Mouse (Mus musculus): ENCODE data around the gene H2-D1. TPM values are rescaled to one million over a fixed set of nuclear protein-coding genes. Genes with fewer than 3 reads are reported as not detected.
A peak's percentile ranks its signal among the peaks of the same experiment; 100 is the strongest.

H2-D1 gene
- total RNA-seq, 1 experiment: 30.1 TPM

- H3K36me3 ChIP-seq (ENCODE audit: control insufficient read depth, insufficient read depth, low read length, poor library complexity, severe bottlenecking): peaks cover 21% of the 10 kb centered on the region
- H3K9me3 ChIP-seq (ENCODE audit: control insufficient read depth, insufficient read depth, low read depth, low read length): no peaks in the 10 kb centered on the region
- H3K4me3 ChIP-seq (ENCODE audit: insufficient read depth in 1 of 2, low read depth in 1 of 2, low read length in 2 of 2, poor library complexity in 1 of 2, severe bottlenecking in 1 of 2): no peak overlapping the region
- DNase-seq (ENCODE audit: low read depth, low spot score): no peak
- no peak overlapping the region for H3K27ac ChIP-seq (ENCODE audit: insufficient read depth, low read depth, low read length, poor library complexity, severe bottlenecking)
- no peak for TF ChIP-seq MAFK (IDR thresholded peaks at IDR 0.05; ENCODE audit: insufficient read depth, low read depth, low read length)
- TF ChIP-seq CHD2 (IDR thresholded peaks at IDR 0.05; ENCODE audit: low read depth, low read length): no peak
- TF ChIP-seq ZC3H11A (IDR thresholded peaks at IDR 0.05; ENCODE audit: borderline replicate concordance, low read depth, low read length): no peak
- TF ChIP-seq HCFC1 (IDR thresholded peaks at IDR 0.05; ENCODE audit: borderline replicate concordance, insufficient read depth, low read length): no peak
- TF ChIP-seq ZNF384 (IDR thresholded peaks at IDR 0.05; ENCODE audit: low read depth, low read length): no peak
- in situ Hi-C loops (cut with MboI; ENCODE audit: low sequenced_read_pairs in 2 of 2, unreplicated experiment in 2 of 2): no loop called here
- no peaks in the 10 kb centered on the region for H3K4me1 ChIP-seq (ENCODE audit: control insufficient read depth in 2 of 2, insufficient read depth in 2 of 2, low read length in 2 of 2, poor library complexity in 1 of 2)
- no peak overlapping the region for H3K9ac ChIP-seq (ENCODE audit: insufficient read depth, low read depth, low read length, poor library complexity, severe bottlenecking)
These were observed 35.9 kb upstream of the H2-D1 start for GRCm38 (mm10) chr17:35226561-35227046.

DNA sequence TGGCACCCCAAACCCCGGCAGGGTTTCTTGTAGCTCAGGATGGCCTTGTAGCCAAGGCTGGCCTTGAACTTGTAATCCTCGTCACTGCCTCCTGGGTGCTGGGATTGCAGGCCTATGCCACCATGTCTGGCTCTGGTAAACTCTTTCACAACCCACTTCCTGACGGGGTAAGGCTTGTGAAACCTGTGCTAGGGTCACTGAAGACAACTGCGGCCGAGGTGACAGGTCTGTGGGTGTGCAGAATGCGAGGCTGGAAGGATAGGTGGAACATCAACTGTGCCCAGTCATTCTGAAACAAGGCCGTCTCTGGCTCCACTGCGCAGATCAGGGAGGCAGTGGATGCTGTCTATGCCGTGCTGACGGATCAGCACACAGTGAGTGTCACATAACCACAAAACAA lies 31.5 kb upstream of the H2-D1 start:
- peaks cover 19% of the 10 kb centered on the region for H3K36me3 ChIP-seq (ENCODE audit: control insufficient read depth, insufficient read depth, low read length, poor library complexity, severe bottlenecking)
- TF ChIP-seq ZNF384 (IDR thresholded peaks at IDR 0.05; ENCODE audit: low read depth, low read length) (no peak), HCFC1 (IDR thresholded peaks at IDR 0.05; ENCODE audit: borderline replicate concordance, insufficient read depth, low read length) (no peak), CHD2 (IDR thresholded peaks at IDR 0.05; ENCODE audit: low read depth, low read length) (no peak), MAFK (IDR thresholded peaks at IDR 0.05; ENCODE audit: insufficient read depth, low read depth, low read length) (no peak), ZC3H11A (IDR thresholded peaks at IDR 0.05; ENCODE audit: borderline replicate concordance, low read depth, low read length) (no peak)
- no peak overlapping the region for H3K4me3 ChIP-seq (ENCODE audit: insufficient read depth in 1 of 2, low read depth in 1 of 2, low read length in 2 of 2, poor library complexity in 1 of 2, severe bottlenecking in 1 of 2)
- no peak overlapping the region for H3K27ac ChIP-seq (ENCODE audit: insufficient read depth, low read depth, low read length, poor library complexity, severe bottlenecking)
- in situ Hi-C loops (cut with MboI; ENCODE audit: low sequenced_read_pairs in 2 of 2, unreplicated experiment in 2 of 2): loop anchor here (5.0 kb wide), 1 partner anchor 64 kb away; no protein-coding TSS in a partner anchor
- no peak for DNase-seq (ENCODE audit: low read depth, low spot score)
- H3K9ac ChIP-seq (ENCODE audit: insufficient read depth, low read depth, low read length, poor library complexity, severe bottlenecking): no peak overlapping the region
- peaks cover 0 to 2% of the 10 kb centered on the region in 2 experiments; a peak in 1 of 4 replicates for H3K4me1 ChIP-seq (ENCODE audit: control insufficient read depth in 2 of 2, insufficient read depth in 2 of 2, low read length in 2 of 2, poor library complexity in 1 of 2)
- H3K9me3 ChIP-seq (ENCODE audit: control insufficient read depth, insufficient read depth, low read depth, low read length): no peaks in the 10 kb centered on the region

DNA sequence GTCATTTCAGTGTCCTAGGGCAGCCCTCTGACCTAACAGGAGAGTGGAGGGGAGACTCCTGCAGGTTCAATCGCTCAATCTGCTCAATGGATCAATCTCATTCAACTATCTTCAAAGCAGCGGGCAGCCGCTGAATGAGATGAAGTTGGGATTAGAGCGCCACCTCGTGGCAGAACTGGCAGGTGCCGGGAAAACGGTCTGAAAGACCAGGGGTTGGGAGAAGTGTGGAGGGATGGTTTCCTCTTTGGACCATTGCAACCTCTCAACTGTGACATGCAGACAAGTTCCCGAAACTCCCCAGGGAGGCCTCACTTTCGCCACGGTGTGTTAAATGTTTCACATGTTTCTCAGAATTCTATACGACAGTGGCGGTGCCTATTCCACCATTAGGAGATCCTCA lies 30.5 kb upstream of the H2-D1 start:
- peak; percentile 81 for DNase-seq (ENCODE audit: low read depth, low spot score)
- in situ Hi-C loops (cut with MboI; ENCODE audit: low sequenced_read_pairs in 2 of 2, unreplicated experiment in 2 of 2): loop anchor here (5.0 kb wide), 1 partner anchor 65 kb away; no protein-coding TSS in a partner anchor

GRCm38 (mm10) chr17:35232659-35233058 lies 29.9 kb upstream of the H2-D1 start:
- no peak for DNase-seq (ENCODE audit: low read depth, low spot score)
- Histone ChIP-seq H3K36me3 (ENCODE audit: control insufficient read depth, insufficient read depth, low read length, poor library complexity, severe bottlenecking) (peaks cover 19% of the 10 kb centered on the region), H3K4me1 (ENCODE audit: control insufficient read depth in 2 of 2, insufficient read depth in 2 of 2, low read length in 2 of 2, poor library complexity in 1 of 2) (peaks cover 0 to 2% of the 10 kb centered on the region in 2 experiments; a peak in 1 of 4 replicates), H3K4me3 (ENCODE audit: insufficient read depth in 1 of 2, low read depth in 1 of 2, low read length in 2 of 2, poor library complexity in 1 of 2, severe bottlenecking in 1 of 2) (no peak overlapping the region), H3K9ac (ENCODE audit: insufficient read depth, low read depth, low read length, poor library complexity, severe bottlenecking) (peak overlapping the region; percentile 35; the same call in 1 of the 2 replicates), H3K27ac (ENCODE audit: insufficient read depth, low read depth, low read length, poor library complexity, severe bottlenecking) (no peak overlapping the region), H3K9me3 (ENCODE audit: control insufficient read depth, insufficient read depth, low read depth, low read length) (no peaks in the 10 kb centered on the region)
- TF ChIP-seq ZC3H11A (IDR thresholded peaks at IDR 0.05; ENCODE audit: borderline replicate concordance, low read depth, low read length): no peak
- no peak for TF ChIP-seq MAFK (IDR thresholded peaks at IDR 0.05; ENCODE audit: insufficient read depth, low read depth, low read length)
- no peak for TF ChIP-seq HCFC1 (IDR thresholded peaks at IDR 0.05; ENCODE audit: borderline replicate concordance, insufficient read depth, low read length)
- no peak for TF ChIP-seq ZNF384 (IDR thresholded peaks at IDR 0.05; ENCODE audit: low read depth, low read length)
- TF ChIP-seq CHD2 (IDR thresholded peaks at IDR 0.05; ENCODE audit: low read depth, low read length): no peak
- in situ Hi-C loops (cut with MboI; ENCODE audit: low sequenced_read_pairs in 2 of 2, unreplicated experiment in 2 of 2): loop anchor here (5.0 kb wide), 1 partner anchor 65 kb away; no protein-coding TSS in a partner anchor

More for the DNA sequence above, 30.5 kb upstream of the H2-D1 start:
- Histone ChIP-seq H3K36me3 (ENCODE audit: control insufficient read depth, insufficient read depth, low read length, poor library complexity, severe bottlenecking) (peaks cover 19% of the 10 kb centered on the region), H3K27ac (ENCODE audit: insufficient read depth, low read depth, low read length, poor library complexity, severe bottlenecking) (no peak overlapping the region), H3K4me3 (ENCODE audit: insufficient read depth in 1 of 2, low read depth in 1 of 2, low read length in 2 of 2, poor library complexity in 1 of 2, severe bottlenecking in 1 of 2) (peak overlapping the region in 1 of 2 experiments; percentile 21; a peak in 1 of 4 replicates), H3K4me1 (ENCODE audit: control insufficient read depth in 2 of 2, insufficient read depth in 2 of 2, low read length in 2 of 2, poor library complexity in 1 of 2) (peaks cover 0 to 2% of the 10 kb centered on the region in 2 experiments; a peak in 1 of 4 replicates), H3K9ac (ENCODE audit: insufficient read depth, low read depth, low read length, poor library complexity, severe bottlenecking) (peak overlapping the region; percentile 35; the same call in 1 of the 2 replicates), H3K9me3 (ENCODE audit: control insufficient read depth, insufficient read depth, low read depth, low read length) (no peaks in the 10 kb centered on the region)
- TF ChIP-seq ZNF384 (IDR thresholded peaks at IDR 0.05; ENCODE audit: low read depth, low read length) (0 out of 2 replicates have a peak, but pooled peaks have one; percentile 33), MAFK (IDR thresholded peaks at IDR 0.05; ENCODE audit: insufficient read depth, low read depth, low read length) (no peak), ZC3H11A (IDR thresholded peaks at IDR 0.05; ENCODE audit: borderline replicate concordance, low read depth, low read length) (peak; percentile 74)

Data from ES-E14 (cell line).